9 mouse cellular contexts compared by ENCODE assay signal in the genomic region with DNA sequence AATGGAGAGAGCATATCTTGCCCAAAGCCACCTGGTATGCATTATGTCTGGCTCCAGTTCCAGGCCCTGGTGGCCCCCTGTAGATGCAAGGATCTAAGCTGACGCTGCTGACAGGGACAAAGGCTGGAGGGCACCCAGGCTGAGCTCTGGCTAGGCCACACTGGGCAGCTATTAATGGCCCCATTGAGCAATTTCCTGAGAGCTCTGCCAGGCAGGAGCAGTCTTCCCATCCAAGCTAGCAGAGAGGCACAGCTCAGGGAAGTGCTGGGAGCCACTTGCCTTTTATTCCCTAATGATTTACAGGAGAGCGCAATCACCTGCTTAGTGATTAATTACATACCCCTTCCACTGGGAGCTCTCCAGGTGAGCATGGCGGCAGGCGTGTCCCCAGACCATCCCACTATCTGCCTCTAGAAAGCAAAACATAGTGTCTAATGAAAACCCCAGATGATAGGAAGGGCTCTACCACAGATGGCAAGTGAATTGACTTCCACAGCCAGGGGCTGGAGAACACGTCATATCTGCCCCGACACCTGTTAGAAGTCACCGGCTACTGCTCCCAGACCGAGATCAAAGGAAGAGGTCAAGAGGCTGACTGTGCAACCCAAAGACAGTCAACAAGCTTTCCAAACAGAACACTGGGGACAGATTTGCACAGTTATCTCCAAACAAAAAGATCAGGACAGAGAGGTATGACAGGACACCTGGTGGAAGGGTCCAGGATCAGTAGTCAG. TPM values are rescaled to one million over a fixed set of nuclear protein-coding genes. Genes with fewer than 3 reads are reported as not detected.
DNase-seq lines count a peak whose midpoint lies in the region; ATAC-seq and TF ChIP-seq lines count a peak whose summit lies in the region.
"Had no signal": no experiment of that assay in that cellular context is flagged by ENCODE, and none has a peak within 500 bp of the region (broad histone marks: within the 10 kb centered on the region; RNA-seq: fewer than 3 reads in every experiment).

No protein-coding gene starts in this region.

- H3K4me1 ChIP-seq in kidney, embryonic 14.5 days (ENCODE audit: control insufficient read depth, insufficient read depth, low read length), result peaks cover 12% of the 10 kb centered on the region

- intact Hi-C loops in gastrocnemius, adult 2 months (cut with DNase I), result no loop called here
- intact Hi-C loops in left cerebral cortex, postnatal 36 days (cut with DNase I), result no loop called here

- peaks cover 7% of the 10 kb centered on the region; the same call in 1 of the 2 replicates for H3K36me3 ChIP-seq in kidney, embryonic 14.5 days (ENCODE audit: control insufficient read depth, insufficient read depth, low read length)

- H3K27ac ChIP-seq in gastrocnemius, adult 2 months, result peak overlapping the region; percentile 84
- peak overlapping the region; percentile 55; the same call in 1 of the 2 replicates for H3K27ac ChIP-seq in kidney, embryonic 14.5 days (ENCODE audit: low read depth, low read length)
- H3K27ac ChIP-seq: limb, embryonic 13.5 days had no signal

- 54% methylated on average over 8 of the region's 8 CpGs for WGBS in kidney, embryonic 14.5 days

- no peak for TF ChIP-seq CTCF in gastrocnemius, adult 2 months (IDR thresholded peaks at IDR 0.05)

- H3K9me3 ChIP-seq in kidney, embryonic 14.5 days (ENCODE audit: control insufficient read depth, low read length), result peaks cover 6% of the 10 kb centered on the region; the same call in 1 of the 2 replicates

- no peak overlapping the region for H3K9ac ChIP-seq in kidney, embryonic 14.5 days (ENCODE audit: low read depth, low read length)
- H3K9ac ChIP-seq: limb, embryonic 13.5 days had no signal

- peak overlapping the region; percentile 33 for H3K4me3 ChIP-seq in gastrocnemius, adult 2 months
- no peak overlapping the region for H3K4me3 ChIP-seq in kidney, embryonic 14.5 days (ENCODE audit: low read length)
- H3K4me3 ChIP-seq: limb, embryonic 13.5 days had no signal

- no peak for ATAC-seq in kidney, embryonic 14.5 days (ENCODE audit: low FRiP score, low TSS enrichment)

- H3K4me2 ChIP-seq in kidney, embryonic 14.5 days (replicated peaks; ENCODE audit: low read depth, low read length), result no peak overlapping the region
- H3K4me2 ChIP-seq: limb, embryonic 13.5 days had no signal

- H3K27me3 ChIP-seq in kidney, embryonic 14.5 days (ENCODE audit: control insufficient read depth, insufficient read depth, low read length), result no peaks in the 10 kb centered on the region
- H3K27me3 ChIP-seq: limb, embryonic 13.5 days had no signal

- DNase-seq in gastrocnemius, adult 2 months, result peak; percentile 89
- DNase-seq in gastrocnemius, postnatal 4 days (ENCODE audit: low spot score in 2 of 2), result no peak
- DNase-seq in brain, adult 2 months (ENCODE audit: low read depth, low spot score), result peak; percentile 57
- DNase-seq in lung, postnatal 10 days, result peak; percentile 52
- DNase-seq in ovary, postnatal 14 days (ENCODE audit: low spot score), result no peak
- no peak for DNase-seq in left cerebral cortex, postnatal 36 days (ENCODE audit: low spot score in 2 of 2)
- no peak for DNase-seq in right cerebral cortex, postnatal 4 days

RNA-seq across cellular contexts. Expression of gene Lrp5, which starts 12.1 kb away (rescaled TPM):
- 10 to 100 TPM; 21.4 to 30.4 TPM for total RNA-seq in gastrocnemius, adult 2 months (2021)
- total RNA-seq in gastrocnemius, postnatal 4 days (2021), result 10 to 100 TPM; 51.4 to 55.9 TPM
- polyA plus RNA-seq in kidney, embryonic 14.5 days (2014; fragmentation: Nextera tagmentation; extraction: Ambion mirVana), result 7.7 and 10.1 TPM in 2 replicates
- 1 to 10 TPM; 9.1 to 9.2 TPM for total RNA-seq in left cerebral cortex, postnatal 36 days (2021)

RNA-seq across cellular contexts. Expression of gene 1810055G02Rik, which starts 33.8 kb away (rescaled TPM):
- 1 to 10 TPM; 9.6 to 9.8 TPM for total RNA-seq in gastrocnemius, adult 2 months (2021)
- total RNA-seq in gastrocnemius, postnatal 4 days (2021), result 10 to 100 TPM; 29.8 to 29.9 TPM
- polyA plus RNA-seq in kidney, embryonic 14.5 days (2014; fragmentation: Nextera tagmentation; extraction: Ambion mirVana), result 33.7 and 38.6 TPM in 2 replicates
- 10 to 100 TPM; 32.7 to 33.5 TPM for total RNA-seq in left cerebral cortex, postnatal 36 days (2021)

Comparison
In these comparisons a context has a peak if more than half of its experiments do, and no peak if none do; other contexts are left out.
1. DNase-seq: peak in gastrocnemius, adult 2 months (single experiment), brain, adult 2 months (single experiment) and lung, postnatal 10 days (single experiment); none in gastrocnemius, postnatal 4 days (0 of 2), ovary, postnatal 14 days (single experiment), left cerebral cortex, postnatal 36 days (0 of 2) and right cerebral cortex, postnatal 4 days (single experiment).